Mouse (Mus musculus) limb, embryonic 12.5 days (tissue): Measurements from ENCODE around the gene Cyp4a14. TPM values are rescaled to one million over a fixed set of nuclear protein-coding genes. Genes with fewer than 3 reads are reported as not detected.

Source experiments
- polyA plus RNA-seq: library from polyadenylated mRNA; unstranded; fragments of >200 nt; fragmentation: Nextera tagmentation; extraction: Ambion mirVana; gene quantifications from 2 replicates; pipeline ENCODE4 v1.2.1, GENCODE M21; 2016

Gene Cyp4a14
- polyA plus RNA-seq, 1 experiment from 2014 or later: not detected

Other genes with a start within 250 kb of the Cyp4a14 start
- gene Cyp4a12a, start 197.1 kb downstream of the Cyp4a14 start, polyA plus RNA-seq: not detected in 2 replicates
- gene Cyp4a12b, start 84.5 kb downstream of the Cyp4a14 start, polyA plus RNA-seq: not detected in 2 replicates
- not detected in 2 replicates for gene Cyp4a30b, start 43.5 kb downstream of the Cyp4a14 start, polyA plus RNA-seq
- not detected in 2 replicates for gene Cyp4a10, start 22.1 kb upstream of the Cyp4a14 start, polyA plus RNA-seq
- not detected in 2 replicates for gene Cyp4a31, start 67.5 kb upstream of the Cyp4a14 start, polyA plus RNA-seq
- gene Cyp4a32, start 104.8 kb upstream of the Cyp4a14 start, polyA plus RNA-seq: not detected in 2 replicates
- not detected in 2 replicates for gene Cyp4b1, start 151.6 kb upstream of the Cyp4a14 start, polyA plus RNA-seq
- gene Efcab14, start 241.6 kb upstream of the Cyp4a14 start, polyA plus RNA-seq: 31.9 and 35.2 TPM in 2 replicates